Mouse (Mus musculus) intestine, embryonic 15.5 days (tissue): ENCODE results near the gene Wnk2. TPM values are rescaled to one million over a fixed set of nuclear protein-coding genes. Genes with fewer than 3 reads are reported as not detected.

Experiments
- ATAC-seq: fragments of 200-750 bp; cut with Nextera tagmentation; 2 replicates; pipeline ENCODE4 v1.8.0; 2017; ENCODE audit warnings: moderate TSS enrichment, moderate library complexity
- H3K27ac ChIP-seq: fragments of 300-500 bp; sonication (generic); 2 replicates; pipeline ENCODE4 v1.5.1; 2015; ENCODE audit warnings: mild to moderate bottlenecking, inconsistent platforms
- H3K27me3 ChIP-seq: fragments of 300-500 bp; sonication (generic); replicated peaks from 2 replicates; pipeline ENCODE4 v1.6.1; 2015; ENCODE audit warnings: inconsistent platforms
- H3K36me3 ChIP-seq: fragments of 300-500 bp; sonication (generic); 2 replicates; pipeline ENCODE4 v1.6.1; 2015; ENCODE audit warnings: inconsistent platforms
- H3K4me1 ChIP-seq: fragments of 300-500 bp; sonication (generic); replicated peaks from 2 replicates; pipeline ENCODE4 v1.6.1; 2015; ENCODE audit warnings: inconsistent platforms
- H3K4me2 ChIP-seq: fragments of 300-500 bp; sonication (generic); replicated peaks from 2 replicates; pipeline ENCODE4 v1.6.1; 2015; ENCODE audit warnings: mild to moderate bottlenecking, inconsistent platforms
- H3K4me3 ChIP-seq: fragments of 300-500 bp; sonication (generic); replicated peaks from 2 replicates; pipeline ENCODE4 v1.5.1; 2015; ENCODE audit warnings: inconsistent platforms
- H3K9ac ChIP-seq: fragments of 300-500 bp; sonication (generic); 2 replicates; pipeline ENCODE4 v1.6.1; 2015; ENCODE audit warnings: inconsistent platforms
- H3K9me3 ChIP-seq: fragments of 300-500 bp; sonication (generic); 2 replicates; pipeline ENCODE4 v1.6.1; 2016; ENCODE audit warnings: inconsistent platforms
- WGBS: fragments of 180-500 bp; shearing (Covaris S2); methylation state at CpG from one replicate; pipeline ENCODE4 v1.1.7; 2015; 5-methylcytosine and 5-hydroxymethylcytosine counted together
- polyA plus RNA-seq: library from polyadenylated mRNA; unstranded; fragments of >200 nt; fragmentation: Nextera tagmentation; extraction: Ambion mirVana; gene quantifications from 2 replicates; pipeline ENCODE4 v1.2.1, GENCODE M21; 2015

The Wnk2 gene
- polyA plus RNA-seq, 1 experiment from 2014 or later = 3.1 TPM

- peak overlapping the region; percentile 72 for H3K27ac ChIP-seq
Observed at GRCm38 (mm10) chr13:49131342-49131855, 16.4 kb downstream of the Wnk2 start.

DNA sequence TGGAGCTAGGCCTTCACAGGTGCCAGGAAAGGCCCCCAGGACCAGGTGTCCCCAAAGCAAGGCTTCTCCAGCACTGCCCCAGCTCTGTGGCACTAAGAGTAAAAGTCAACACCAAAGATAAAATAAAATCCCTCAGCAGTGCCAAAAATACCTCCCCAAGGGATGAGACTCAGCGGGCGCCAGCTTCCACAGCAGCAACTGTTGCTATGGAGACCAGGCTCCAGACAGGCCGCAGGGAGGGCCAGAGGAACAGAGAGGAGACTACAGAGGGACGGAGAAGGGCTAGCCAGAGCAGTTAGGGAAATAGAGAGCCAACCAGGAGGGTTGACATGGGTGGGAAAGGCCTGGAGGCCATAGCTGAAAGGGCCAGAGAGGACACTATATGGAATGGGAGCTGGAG is 18.0 kb downstream of the Wnk2 start:
- H3K4me3 ChIP-seq = no peak overlapping the region
- H3K9me3 ChIP-seq = no peaks in the 10 kb centered on the region
- peaks cover 45% of the 10 kb centered on the region for H3K4me1 ChIP-seq
- no peak overlapping the region for H3K9ac ChIP-seq
- no peak overlapping the region for H3K27ac ChIP-seq
- no peaks in the 10 kb centered on the region for H3K27me3 ChIP-seq
- no peak for ATAC-seq
- no peak overlapping the region for H3K4me2 ChIP-seq
- WGBS = 41% methylated on average over 4 of the region's 4 CpGs
- H3K36me3 ChIP-seq = no peaks in the 10 kb centered on the region

More at GRCm38 (mm10) chr13:49131342-49131855, 16.4 kb downstream of the Wnk2 start:
- 74% methylated on average over 4 of the region's 4 CpGs for WGBS
- Histone ChIP-seq H3K9ac (no peak overlapping the region), H3K4me3 (no peak overlapping the region), H3K4me1 (peaks cover 45% of the 10 kb centered on the region), H3K4me2 (0 out of 2 replicates have a peak overlapping the region, but pooled peaks have one; percentile 0), H3K27me3 (no peaks in the 10 kb centered on the region), H3K9me3 (no peaks in the 10 kb centered on the region), H3K36me3 (no peaks in the 10 kb centered on the region)
- peak; percentile 64 for ATAC-seq

DNA sequence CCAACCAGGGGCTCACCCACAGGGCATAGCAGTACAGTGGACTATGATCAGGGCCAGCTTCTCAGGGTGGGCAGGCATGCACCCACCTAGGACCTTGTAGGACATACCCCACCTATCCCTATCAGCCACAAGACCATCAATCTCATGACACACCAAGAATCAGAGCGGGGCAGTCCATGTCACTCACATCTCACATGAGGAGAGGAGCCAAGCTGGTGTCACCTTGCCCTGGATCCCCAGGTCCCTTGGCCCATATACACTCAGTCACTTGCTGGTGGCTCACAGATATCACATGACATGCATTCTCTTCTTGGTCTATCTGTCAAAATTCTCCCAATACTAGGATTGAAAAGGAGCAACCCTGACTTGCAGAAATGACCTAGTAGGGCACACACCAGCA is 18.7 kb downstream of the Wnk2 start:
- Histone ChIP-seq H3K4me1 (peaks cover 45% of the 10 kb centered on the region), H3K27me3 (no peaks in the 10 kb centered on the region), H3K4me3 (no peak overlapping the region), H3K4me2 (no peak overlapping the region), H3K9ac (no peak overlapping the region), H3K27ac (no peak overlapping the region), H3K36me3 (no peaks in the 10 kb centered on the region), H3K9me3 (no peaks in the 10 kb centered on the region)
- ATAC-seq = no peak
- 95% methylated on average over 1 of the region's 1 CpGs for WGBS

GRCm38 (mm10) chr13:49127844-49128631 is 19.8 kb downstream of the Wnk2 start:
- ATAC-seq = no peak
- WGBS = 39% methylated on average over 15 of the region's 15 CpGs
- H3K27me3 ChIP-seq = no peaks in the 10 kb centered on the region
- H3K36me3 ChIP-seq = no peaks in the 10 kb centered on the region
- H3K4me2 ChIP-seq = no peak overlapping the region
- H3K27ac ChIP-seq = no peak overlapping the region
- H3K4me3 ChIP-seq = no peak overlapping the region
- H3K9ac ChIP-seq = 0 out of 2 replicates have a peak overlapping the region, but pooled peaks have one; percentile 2
- no peaks in the 10 kb centered on the region for H3K9me3 ChIP-seq
- peaks cover 39% of the 10 kb centered on the region for H3K4me1 ChIP-seq

DNA sequence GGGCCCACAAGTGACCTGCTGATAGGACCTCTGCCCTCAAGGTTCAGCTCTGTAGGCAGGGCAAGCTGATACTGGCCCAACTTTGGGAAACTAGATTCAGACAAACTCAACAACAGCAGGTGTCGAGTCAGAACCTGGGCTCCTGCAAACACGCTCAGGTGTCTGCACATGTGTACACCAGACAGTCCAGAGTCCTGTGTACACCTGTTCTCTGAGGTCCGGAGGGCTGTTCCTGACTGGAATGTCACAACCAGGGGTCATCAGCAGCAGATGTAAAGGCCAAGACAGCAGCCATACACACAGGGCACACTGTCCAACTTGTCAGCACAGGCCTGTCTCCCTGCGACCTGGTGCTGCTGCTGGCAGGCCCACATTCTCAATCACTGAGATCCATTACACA is 25.7 kb downstream of the Wnk2 start:
- Histone ChIP-seq H3K36me3 (no peaks in the 10 kb centered on the region), H3K4me3 (no peak overlapping the region), H3K9ac (no peak overlapping the region), H3K27me3 (no peaks in the 10 kb centered on the region), H3K9me3 (no peaks in the 10 kb centered on the region), H3K4me1 (0 out of 2 replicates have a peak, but pooled peaks cover 2% of the 10 kb centered on the region), H3K4me2 (no peak overlapping the region), H3K27ac (no peak overlapping the region)
- ATAC-seq = peak; percentile 39; the same call in 1 of the 2 replicates
- 73% methylated on average over 4 of the region's 4 CpGs for WGBS

DNA sequence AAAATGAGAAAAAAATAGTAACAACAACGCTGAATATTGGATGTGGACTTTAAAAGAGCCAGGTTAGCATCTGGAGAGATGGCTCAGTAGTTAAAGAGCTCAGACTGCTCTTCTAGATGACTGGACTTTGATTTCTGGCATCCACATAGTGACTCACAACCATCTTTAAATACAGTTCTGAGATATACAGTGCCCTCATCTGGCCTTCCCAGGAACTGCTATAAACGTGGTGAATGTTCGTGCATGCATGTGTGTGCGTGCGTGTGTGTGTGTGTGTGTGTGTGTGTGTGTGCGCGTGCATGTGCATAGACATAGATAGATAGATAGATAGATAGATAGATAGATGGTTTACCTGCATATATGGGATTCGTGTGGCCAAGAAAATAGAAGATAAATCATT is 30.3 kb downstream of the Wnk2 start:
- Histone ChIP-seq H3K36me3 (no peaks in the 10 kb centered on the region), H3K4me3 (no peak overlapping the region), H3K9me3 (no peaks in the 10 kb centered on the region), H3K27me3 (no peaks in the 10 kb centered on the region), H3K27ac (no peak overlapping the region), H3K4me2 (no peak overlapping the region), H3K4me1 (0 out of 2 replicates have a peak, but pooled peaks cover 2% of the 10 kb centered on the region), H3K9ac (no peak overlapping the region)
- 88% methylated on average over 8 of the region's 8 CpGs for WGBS
- no peak for ATAC-seq

DNA sequence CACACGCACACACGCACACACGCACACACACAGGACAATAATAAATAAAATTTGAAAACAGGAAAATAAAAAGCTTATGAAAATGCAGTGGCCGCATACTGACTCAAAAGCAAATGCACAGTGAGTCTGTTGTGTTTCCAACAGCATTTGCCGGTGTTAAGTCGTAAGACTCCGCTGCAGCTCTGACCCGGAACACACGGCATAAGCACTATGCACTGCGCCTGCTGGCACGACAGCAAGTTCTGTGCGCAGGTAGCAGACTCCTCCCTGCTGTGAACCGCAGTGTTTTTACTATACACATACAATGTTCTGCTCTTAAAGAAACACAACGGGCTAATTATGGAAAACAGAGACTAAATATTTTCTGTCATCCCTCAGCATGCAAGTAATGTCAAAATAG is 32.9 kb downstream of the Wnk2 start:
- H3K27me3 ChIP-seq = no peaks in the 10 kb centered on the region
- WGBS = 83% methylated on average over 14 of the region's 14 CpGs
- no peak overlapping the region for H3K9ac ChIP-seq
- no peaks in the 10 kb centered on the region for H3K9me3 ChIP-seq
- no peak overlapping the region for H3K4me3 ChIP-seq
- no peak overlapping the region for H3K27ac ChIP-seq
- ATAC-seq = no peak
- H3K4me1 ChIP-seq = no peaks in the 10 kb centered on the region
- H3K36me3 ChIP-seq = no peaks in the 10 kb centered on the region
- H3K4me2 ChIP-seq = no peak overlapping the region

DNA sequence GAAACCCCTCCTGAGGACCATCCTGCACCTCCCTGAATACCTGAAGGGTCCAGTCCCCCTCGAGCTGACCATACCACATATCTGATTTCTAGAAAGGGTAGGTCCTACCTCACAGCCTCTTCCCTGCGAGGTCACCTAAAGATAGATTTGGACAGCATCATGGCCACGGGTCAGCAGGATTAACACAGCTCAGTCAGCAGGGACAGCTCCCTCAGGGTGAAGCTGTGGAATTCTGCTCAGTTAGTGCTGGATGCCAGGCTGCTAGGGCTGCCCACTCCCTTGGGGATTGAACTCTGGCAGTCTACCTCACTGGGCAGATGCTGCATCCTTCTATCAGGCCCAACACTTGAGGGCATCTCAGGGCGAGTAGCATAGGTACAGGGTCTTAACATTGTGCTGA is 33.7 kb downstream of the Wnk2 start:
- Histone ChIP-seq H3K36me3 (no peaks in the 10 kb centered on the region), H3K4me3 (no peak overlapping the region), H3K27ac (no peak overlapping the region), H3K27me3 (no peaks in the 10 kb centered on the region), H3K9me3 (no peaks in the 10 kb centered on the region), H3K9ac (no peak overlapping the region), H3K4me1 (no peaks in the 10 kb centered on the region), H3K4me2 (no peak overlapping the region)
- WGBS = 64% methylated on average over 4 of the region's 4 CpGs
- ATAC-seq = no peak

- H3K9ac ChIP-seq = no peak overlapping the region
- no peaks in the 10 kb centered on the region for H3K4me1 ChIP-seq
- WGBS = 59% methylated on average over 4 of the region's 4 CpGs
- no peaks in the 10 kb centered on the region for H3K36me3 ChIP-seq
- H3K27me3 ChIP-seq = no peaks in the 10 kb centered on the region
- no peak for ATAC-seq
- no peak overlapping the region for H3K4me2 ChIP-seq
- H3K27ac ChIP-seq = no peak overlapping the region
- H3K9me3 ChIP-seq = no peaks in the 10 kb centered on the region
- no peak overlapping the region for H3K4me3 ChIP-seq
Observed at GRCm38 (mm10) chr13:49113345-49113744, 34.5 kb downstream of the Wnk2 start.

GRCm38 (mm10) chr13:49112652-49113051 is 35.2 kb downstream of the Wnk2 start:
- Histone ChIP-seq H3K36me3 (no peaks in the 10 kb centered on the region), H3K4me3 (no peak overlapping the region), H3K27me3 (no peaks in the 10 kb centered on the region), H3K9ac (no peak overlapping the region), H3K9me3 (no peaks in the 10 kb centered on the region), H3K4me1 (no peaks in the 10 kb centered on the region), H3K27ac (no peak overlapping the region), H3K4me2 (no peak overlapping the region)
- peak; percentile 43; the same call in 1 of the 2 replicates for ATAC-seq
- WGBS = 73% methylated on average over 8 of the region's 8 CpGs

DNA sequence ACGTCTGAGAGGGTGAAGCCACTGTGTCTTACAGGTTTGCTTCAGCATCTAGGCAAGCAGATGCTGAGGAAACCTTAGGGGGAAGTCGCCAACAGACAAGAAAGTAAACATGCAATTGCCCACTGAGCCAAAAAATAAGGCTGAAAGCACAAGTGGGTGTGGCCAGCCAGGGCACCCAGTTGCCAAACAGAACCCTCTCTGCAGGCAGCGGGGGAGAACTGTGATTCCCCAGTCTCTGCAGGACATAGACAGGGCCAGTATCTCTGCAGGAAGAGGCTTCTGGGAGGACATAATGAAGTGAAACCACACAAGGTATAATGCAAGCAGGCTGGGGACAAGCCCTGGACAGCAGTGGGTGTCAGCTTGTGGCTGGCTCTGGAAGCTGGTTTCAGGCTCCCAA is 38.1 kb downstream of the Wnk2 start:
- 73% methylated on average over 3 of the region's 3 CpGs for WGBS
- H3K9ac ChIP-seq = no peak overlapping the region

DNA sequence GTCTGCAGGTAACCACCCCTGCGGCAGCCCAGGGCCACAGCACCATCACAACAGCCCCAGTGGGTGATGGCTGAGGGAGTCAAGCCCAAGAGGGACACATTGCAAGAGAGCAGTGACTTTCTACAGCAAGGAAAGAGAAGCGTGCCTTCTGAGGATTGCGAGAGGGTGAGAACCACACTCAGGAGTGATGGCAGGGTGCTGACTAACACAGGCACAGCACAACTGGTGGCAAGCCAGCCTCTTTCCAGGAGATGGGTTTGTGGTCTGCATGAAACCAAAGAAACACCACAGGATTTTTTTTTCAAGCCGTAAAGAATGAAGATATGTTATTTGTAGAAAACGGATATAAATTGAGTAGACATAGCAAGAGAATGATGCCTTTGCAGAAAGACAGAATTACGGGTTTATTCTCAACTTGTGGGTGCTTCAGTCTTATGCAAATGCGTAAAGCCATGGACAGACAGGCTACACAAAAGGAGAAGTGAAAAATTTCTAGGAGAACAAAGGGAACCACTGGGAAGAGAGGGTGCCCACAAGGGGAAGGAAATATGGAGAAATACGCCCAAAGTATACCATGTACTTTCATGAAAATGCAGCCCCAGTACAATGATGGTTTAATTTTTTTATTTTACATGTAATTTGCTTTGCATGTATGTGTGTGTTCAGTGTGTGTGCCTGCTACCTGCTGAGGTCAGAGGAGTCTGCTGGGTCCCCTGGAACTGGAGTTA is 39.5 kb downstream of the Wnk2 start:
- H3K4me3 ChIP-seq = no peak overlapping the region
- H3K27ac ChIP-seq = no peak overlapping the region
- no peak for ATAC-seq
- no peaks in the 10 kb centered on the region for H3K27me3 ChIP-seq
- peaks cover 12% of the 10 kb centered on the region for H3K4me1 ChIP-seq
- H3K36me3 ChIP-seq = no peaks in the 10 kb centered on the region
- WGBS = 84% methylated on average over 8 of the region's 8 CpGs
- no peak overlapping the region for H3K4me2 ChIP-seq
- no peak overlapping the region for H3K9ac ChIP-seq
- H3K9me3 ChIP-seq = no peaks in the 10 kb centered on the region

More for the DNA sequence above, 38.1 kb downstream of the Wnk2 start:
- Histone ChIP-seq H3K9me3 (no peaks in the 10 kb centered on the region), H3K4me2 (no peak overlapping the region), H3K36me3 (no peaks in the 10 kb centered on the region), H3K4me3 (no peak overlapping the region), H3K27ac (no peak overlapping the region), H3K27me3 (no peaks in the 10 kb centered on the region), H3K4me1 (0 out of 2 replicates have a peak, but pooled peaks cover 2% of the 10 kb centered on the region)
- no peak for ATAC-seq
